Mouse (Mus musculus): ENCODE measurements at regions not wholly inside any gene's neighbourhood (a gene's known extent, or its start where the extent isn't known, plus 50 kb on each side); places are given as distances from the start of the nearest gene placed in this dataset.

DNA sequence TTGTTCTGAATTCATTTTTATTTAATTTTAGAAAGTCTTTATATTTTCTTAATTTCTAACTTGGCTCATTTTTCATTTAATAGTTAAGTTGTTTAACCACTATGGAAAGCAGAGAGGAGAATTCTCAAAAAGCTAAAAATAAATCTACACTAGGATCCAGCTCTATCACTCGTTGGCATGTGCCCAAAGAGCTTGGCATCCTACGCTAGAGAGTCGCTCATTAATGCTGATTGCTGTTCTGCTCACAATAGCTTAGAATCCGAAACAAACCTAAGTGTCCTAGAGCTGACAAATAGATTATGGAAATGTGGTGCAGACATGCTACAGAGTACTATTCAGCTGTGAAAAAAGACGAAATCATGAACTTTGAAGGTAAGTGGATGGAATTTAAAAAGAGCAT is 386.3 kb upstream of the Pbx1 start:
- no peak for TF ChIP-seq POLR2A (IDR thresholded peaks at IDR 0.05; ENCODE audit: borderline replicate concordance, extremely low read depth, insufficient read depth, insufficient read length, poor library complexity, severe bottlenecking)
- no peak for TF ChIP-seq CTCF (IDR thresholded peaks at IDR 0.05; ENCODE audit: borderline replicate concordance, extremely low read depth, insufficient read depth, insufficient read length)
